Mouse (Mus musculus) CH12.LX (cell line): ENCODE measurements around the gene Pde8a. TPM values are rescaled to one million over a fixed set of nuclear protein-coding genes. Genes with fewer than 3 reads are reported as not detected.

ENCODE experiments used
- DNase-seq: peaks from one replicate; pipeline ENCODE4 v3.0.0-alpha.2; 2013; ENCODE audit errors: extremely low read depth
- H3K27ac ChIP-seq: 2 replicates; pipeline ENCODE4 v1.5.1; 2012; ENCODE audit warnings: low read depth, mild to moderate bottlenecking, control low read depth, moderate library complexity; ENCODE audit not compliant: insufficient read depth
- H3K27me3 ChIP-seq: replicated peaks from 2 replicates; pipeline ENCODE3; 2012; ENCODE audit warnings: inconsistent platforms
- H3K36me3 ChIP-seq, 2 experiments: replicated peaks in 1 of 2; 2 replicates each; pipeline versions ENCODE3 to v1.6.1; 2012; ENCODE audit warnings: inconsistent platforms in 1 of 2, low read length in 1 of 2, mild to moderate bottlenecking in 1 of 2, mixed read lengths in 1 of 2, moderate library complexity in 1 of 2; ENCODE audit not compliant: control insufficient read depth in 1 of 2, insufficient read depth in 1 of 2
- H3K4me1 ChIP-seq, 2 experiments: 2 replicates each; pipeline ENCODE4 v1.6.1; 2012; ENCODE audit warnings: inconsistent platforms in 1 of 2, moderate library complexity in 1 of 2; ENCODE audit not compliant: insufficient read depth in 2 of 2, control insufficient read depth in 1 of 2
- H3K4me2 ChIP-seq: 2 replicates; pipeline ENCODE4 v1.6.1; 2012; ENCODE audit warnings: low read depth, mild to moderate bottlenecking, control low read depth; ENCODE audit not compliant: poor library complexity, insufficient read depth, severe bottlenecking
- H3K4me3 ChIP-seq, 3 experiments: fragments of 150-350 bp in 1 of 3; sonication (generic) in 1 of 3; replicated peaks in 1 of 3; 2 replicates each; pipeline versions ENCODE3 to v1.5.1; 2011 to 2012; ENCODE audit warnings: low read depth in 2 of 3, low read length in 2 of 3, mild to moderate bottlenecking in 2 of 3, moderate library complexity in 2 of 3, control low read depth in 1 of 3, improper control_type of control experiment in 1 of 3, inconsistent platforms in 1 of 3, mixed read lengths in 1 of 3; ENCODE audit not compliant: poor library complexity in 1 of 3
- H3K79me2 ChIP-seq: replicated peaks from 2 replicates; pipeline ENCODE4 v1.6.1; 2012; ENCODE audit warnings: mild to moderate bottlenecking, moderate library complexity; ENCODE audit not compliant: control insufficient read depth, poor library complexity, insufficient read depth, severe bottlenecking; ENCODE audit errors: extremely low read depth
- H3K9ac ChIP-seq: 2 replicates; pipeline ENCODE4 v1.6.1; 2012; ENCODE audit warnings: low read depth, mild to moderate bottlenecking, control low read depth, moderate library complexity; ENCODE audit not compliant: insufficient read depth
- H3K9me3 ChIP-seq: replicated peaks from 2 replicates; pipeline ENCODE3; 2012; ENCODE audit warnings: low read length, inconsistent platforms, mixed read lengths
- BHLHE40 ChIP-seq: IDR thresholded peaks from 2 replicates; pipeline ENCODE4 v1.6.1; 2011; ENCODE audit warnings: mild to moderate bottlenecking, low read depth, low read length, improper control_type of control experiment
- ELF1 ChIP-seq: IDR thresholded peaks from 2 replicates; pipeline ENCODE4 v1.6.1; 2014; ENCODE audit warnings: low read depth, mild to moderate bottlenecking, inconsistent platforms, low read length, improper control_type of control experiment
- EP300 ChIP-seq: IDR thresholded peaks from 2 replicates; pipeline ENCODE4 v1.6.1; 2011; ENCODE audit warnings: low read length, improper control_type of control experiment
- GABPA ChIP-seq: IDR thresholded peaks from 2 replicates; pipeline ENCODE4 v1.6.1; 2012; ENCODE audit warnings: low read depth, low read length, improper control_type of control experiment, inconsistent platforms; ENCODE audit not compliant: insufficient replicate concordance
- HCFC1 ChIP-seq: IDR thresholded peaks from 2 replicates; pipeline ENCODE4 v1.6.1; 2012; ENCODE audit warnings: low read depth, mild to moderate bottlenecking, inconsistent platforms, low read length, improper control_type of control experiment
- IRF4 ChIP-seq: IDR thresholded peaks from 2 replicates; pipeline ENCODE4 v1.6.1; 2014; ENCODE audit warnings: low read depth, mild to moderate bottlenecking, inconsistent platforms, low read length, improper control_type of control experiment
- JUND ChIP-seq: conservative IDR thresholded peaks from 2 replicates; pipeline ENCODE4 v1.6.1; 2011; ENCODE audit warnings: low read depth, low read length, improper control_type of control experiment
- KAT2A ChIP-seq: IDR thresholded peaks from 2 replicates; pipeline ENCODE4 v1.6.1; 2012; ENCODE audit warnings: low read length, improper control_type of control experiment, inconsistent platforms; ENCODE audit not compliant: insufficient replicate concordance
- MAFK ChIP-seq: IDR thresholded peaks from 2 replicates; pipeline ENCODE4 v1.6.1; 2011; ENCODE audit warnings: low read length, improper control_type of control experiment; ENCODE audit not compliant: insufficient replicate concordance
- MAZ ChIP-seq: IDR thresholded peaks from 2 replicates; pipeline ENCODE4 v1.6.1; 2012; ENCODE audit warnings: low read depth, mild to moderate bottlenecking, inconsistent platforms, low read length, improper control_type of control experiment, moderate library complexity
- MEF2A ChIP-seq: IDR thresholded peaks from 2 replicates; pipeline ENCODE4 v1.6.1; 2014; ENCODE audit warnings: low read depth, mild to moderate bottlenecking, inconsistent platforms, low read length, improper control_type of control experiment, borderline replicate concordance
- MXI1 ChIP-seq: IDR thresholded peaks from 2 replicates; pipeline ENCODE4 v1.6.1; 2011; ENCODE audit warnings: mild to moderate bottlenecking, low read depth, low read length, improper control_type of control experiment
- NELFE ChIP-seq: IDR thresholded peaks from 2 replicates; pipeline ENCODE4 v1.6.1; 2011; ENCODE audit warnings: low read depth, low read length, improper control_type of control experiment
- NRF1 ChIP-seq: IDR thresholded peaks from 2 replicates; pipeline ENCODE4 v1.6.1; 2014; ENCODE audit warnings: low read depth, mild to moderate bottlenecking, inconsistent platforms, low read length, improper control_type of control experiment, moderate library complexity
- PAX5 ChIP-seq: IDR thresholded peaks from 2 replicates; pipeline ENCODE4 v1.6.1; 2012; ENCODE audit warnings: low read length, inconsistent platforms, mixed read lengths
- POLR2AphosphoS2 ChIP-seq: IDR thresholded peaks from 2 replicates; pipeline ENCODE4 v1.6.1; 2011; ENCODE audit warnings: low read depth, low read length, improper control_type of control experiment
- RAD21 ChIP-seq: IDR thresholded peaks from 2 replicates; pipeline ENCODE4 v1.6.1; 2011; ENCODE audit warnings: low read depth, mild to moderate bottlenecking, low read length, improper control_type of control experiment, moderate library complexity
- SMC3 ChIP-seq: IDR thresholded peaks from 2 replicates; pipeline ENCODE4 v1.6.1; 2011; ENCODE audit warnings: low read depth, low read length, improper control_type of control experiment
- TCF12 ChIP-seq: IDR thresholded peaks from 2 replicates; pipeline ENCODE4 v1.6.1; 2014; ENCODE audit warnings: low read depth, mild to moderate bottlenecking, inconsistent platforms, low read length, improper control_type of control experiment
- USF2 ChIP-seq: conservative IDR thresholded peaks from 2 replicates; pipeline ENCODE4 v1.6.1; 2011; ENCODE audit warnings: low read depth, low read length, improper control_type of control experiment
- ZKSCAN1 ChIP-seq: IDR thresholded peaks from 2 replicates; pipeline ENCODE4 v1.6.1; 2012; ENCODE audit warnings: low read depth, inconsistent platforms, low read length, improper control_type of control experiment, borderline replicate concordance
- ZMIZ1 ChIP-seq: IDR thresholded peaks from 2 replicates; pipeline ENCODE4 v1.6.1; 2012; ENCODE audit warnings: low read depth, mild to moderate bottlenecking, inconsistent platforms, low read length, improper control_type of control experiment
- ZNF384 ChIP-seq: IDR thresholded peaks from 2 replicates; pipeline ENCODE4 v1.6.1; 2012; ENCODE audit warnings: low read depth, low read length, improper control_type of control experiment, inconsistent platforms
- dilution Hi-C: fragments of 300-500 bp; cut with MboI; formaldehyde crosslinking; loops from 2 replicates; pipeline ENCODE4 v1.14.3; 2020; ENCODE audit warnings: low sequenced_read_pairs; ENCODE audit not compliant: extremely low pct_unique_long_range_greater_than_20kb, extremely low pct_ligation_motif_present
- in situ Hi-C: fragments of 300-500 bp; cut with MboI; formaldehyde crosslinking; loops from 3 replicates; pipeline ENCODE4 v1.14.3; 2019; ENCODE audit warnings: low sequenced_read_pairs, low pct_ligation_motif_present, low pct_unique_long_range_greater_than_20kb, mixed read lengths
- polyA plus RNA-seq: library from polyadenylated mRNA; unstranded; fragments of >175 nt; gene quantifications from 2 replicates; pipeline ENCODE4 v1.2.1, GENCODE M21; 2012; ENCODE audit warnings: low read depth; ENCODE audit not compliant: insufficient read length
- total RNA-seq, 2 experiments: library from RNA; depleted of rRNA; stranded (reverse); fragments of 300-350 nt in 1 of 2; fragments of >200 nt in 1 of 2; gene quantifications; 2 replicates each; pipeline ENCODE4 v1.2.3; 2012 to 2014

Pde8a gene
- total and polyA plus RNA-seq, 3 experiments, result 8.3 to 22.7 (median 9.1) TPM

DNA sequence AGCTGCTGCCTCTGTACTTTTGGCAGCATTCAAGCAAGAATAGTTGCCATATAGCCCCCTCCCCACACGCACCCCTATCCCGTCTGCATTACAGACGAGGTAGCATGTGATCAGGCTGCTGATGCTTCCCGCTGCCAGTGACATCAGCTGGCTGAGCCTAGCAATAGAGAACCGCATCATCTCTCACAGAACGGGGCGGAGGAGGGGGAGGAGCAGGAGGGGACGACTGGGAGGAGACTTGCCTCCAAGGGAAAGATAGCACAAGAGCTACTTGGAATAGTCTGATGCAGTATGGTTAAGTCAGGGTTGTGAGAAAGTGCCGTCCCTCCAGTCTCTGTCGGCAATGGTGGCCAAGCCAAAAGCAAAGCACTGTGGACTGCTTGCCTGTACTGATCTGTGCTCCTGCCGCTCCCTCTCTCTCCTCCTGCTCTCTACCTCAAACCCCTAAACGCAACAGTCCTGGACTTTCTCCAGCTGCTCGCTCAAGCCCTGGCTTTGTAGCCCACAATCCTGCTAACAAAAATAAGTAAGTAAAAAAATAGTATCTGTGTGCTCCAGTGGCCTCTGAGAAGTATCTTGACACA lies 159.0 kb downstream of the Pde8a start:
- Histone ChIP-seq H3K27me3 (no peaks in the 10 kb centered on the region), H3K4me1 (peaks cover 3 to 13% of the 10 kb centered on the region in 2 experiments; a peak in 3 of 4 replicates), H3K9me3 (no peaks in the 10 kb centered on the region), H3K4me2 (no peak overlapping the region), H3K79me2 (no peaks in the 10 kb centered on the region), H3K27ac (no peak overlapping the region), H3K36me3 (no peaks in the 10 kb centered on the region), H3K4me3 (no peak overlapping the region), H3K9ac (no peak overlapping the region)
- TF ChIP-seq JUND (no peak), SMC3 (no peak), NELFE (no peak), ELF1 (no peak), ZNF384 (no peak), MAZ (no peak), GABPA (no peak), RAD21 (no peak), PAX5 (no peak), USF2 (no peak), BHLHE40 (no peak), MXI1 (no peak), MEF2A (no peak), IRF4 (no peak), HCFC1 (no peak)
- no peak for DNase-seq
- in situ Hi-C loops (no loop called here), dilution Hi-C loops (no loop called here)

DNA sequence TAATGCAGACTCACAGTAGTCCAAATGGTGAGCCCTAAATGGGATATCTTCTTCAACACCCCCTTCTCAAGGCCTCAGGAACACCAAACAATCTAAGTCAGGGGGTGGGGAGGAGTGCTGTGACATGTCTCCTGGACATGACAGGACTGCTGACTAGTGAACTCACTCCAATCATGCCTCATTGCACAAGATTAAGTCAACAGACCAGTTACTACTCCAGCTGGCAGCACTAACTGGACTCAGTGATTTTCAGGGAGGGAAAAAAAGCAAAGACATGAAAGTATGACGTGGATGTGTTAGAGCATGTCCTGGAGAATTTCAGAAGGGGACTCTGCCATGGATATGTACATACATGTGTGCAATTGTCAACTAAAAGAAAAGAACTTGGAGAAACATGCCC lies 166.0 kb downstream of the Pde8a start:
- H3K9me3 ChIP-seq, result no peaks in the 10 kb centered on the region
- H3K27ac ChIP-seq, result no peak overlapping the region
- H3K27me3 ChIP-seq, result no peaks in the 10 kb centered on the region
- H3K36me3 ChIP-seq, result no peaks in the 10 kb centered on the region
- H3K4me1 ChIP-seq, result no peaks in the 10 kb centered on the region
- H3K79me2 ChIP-seq, result no peaks in the 10 kb centered on the region
- no peak overlapping the region for H3K9ac ChIP-seq
- H3K4me2 ChIP-seq, result no peak overlapping the region
- H3K4me3 ChIP-seq, result no peak overlapping the region
- in situ Hi-C loops (no loop called here), dilution Hi-C loops (no loop called here)
- no peak for DNase-seq
- no peak for TF ChIP-seq ZMIZ1
- no peak for TF ChIP-seq EP300
- no peak for TF ChIP-seq POLR2AphosphoS2
- no peak for TF ChIP-seq TCF12
- no peak for TF ChIP-seq RAD21
- TF ChIP-seq MAFK, result no peak
- TF ChIP-seq NRF1, result no peak
- no peak for TF ChIP-seq HCFC1
- no peak for TF ChIP-seq KAT2A
- TF ChIP-seq ZKSCAN1, result no peak
- TF ChIP-seq, all 38 proteins: peak for 0

Other genes starting within 250 kb of the Pde8a start
- gene Zfp592, start 219.9 kb upstream of the Pde8a start, total RNA-seq (2012; rRNA removed), result 10.1 and 12.8 TPM in 2 replicates
- 7.8 and 9.0 TPM in 2 replicates for gene Zfp592, start 219.9 kb upstream of the Pde8a start, total RNA-seq (2014; rRNA removed)
- 16.9 and 23.6 TPM in 2 replicates for gene Zfp592, start 219.9 kb upstream of the Pde8a start, polyA plus RNA-seq
- gene Alpk3, start 156.0 kb upstream of the Pde8a start, total RNA-seq (2012; rRNA removed), result 0.13 and 0.64 TPM in 2 replicates
- gene Alpk3, start 156.0 kb upstream of the Pde8a start, total RNA-seq (2014; rRNA removed), result 0.08 and 0.13 TPM in 2 replicates
- 1.1 and 1.6 TPM in 2 replicates for gene Alpk3, start 156.0 kb upstream of the Pde8a start, polyA plus RNA-seq
- gene Slc28a1, start 98.8 kb upstream of the Pde8a start, total RNA-seq (2012; rRNA removed), result 0.04 TPM in 1 of 2 replicates, not detected in the other
- not detected in 2 replicates for gene Slc28a1, start 98.8 kb upstream of the Pde8a start, total RNA-seq (2014; rRNA removed)
- gene Slc28a1, start 98.8 kb upstream of the Pde8a start, polyA plus RNA-seq, result 0.13 and 0.22 TPM in 2 replicates
- gene Rps17, start 131.7 kb downstream of the Pde8a start, total RNA-seq (2012; rRNA removed), result 5,063 and 5,120 TPM in 2 replicates
- gene Rps17, start 131.7 kb downstream of the Pde8a start, total RNA-seq (2014; rRNA removed), result 4,582 and 5,238 TPM in 2 replicates
- gene Rps17, start 131.7 kb downstream of the Pde8a start, polyA plus RNA-seq, result 2,159 and 2,532 TPM in 2 replicates
- gene Cpeb1, start 241.9 kb downstream of the Pde8a start, total RNA-seq (2012; rRNA removed), result not detected in 2 replicates
- gene Cpeb1, start 241.9 kb downstream of the Pde8a start, total RNA-seq (2014; rRNA removed), result not detected in 2 replicates
- gene Cpeb1, start 241.9 kb downstream of the Pde8a start, polyA plus RNA-seq, result 0.12 and 0.26 TPM in 2 replicates